Mouse (Mus musculus): ENCODE results near the gene Tyk2. TPM values are rescaled to one million over a fixed set of nuclear protein-coding genes. Genes with fewer than 3 reads are reported as not detected.

The Tyk2 gene
- polyA plus RNA-seq, 1 experiment = 51.1 TPM

DNA sequence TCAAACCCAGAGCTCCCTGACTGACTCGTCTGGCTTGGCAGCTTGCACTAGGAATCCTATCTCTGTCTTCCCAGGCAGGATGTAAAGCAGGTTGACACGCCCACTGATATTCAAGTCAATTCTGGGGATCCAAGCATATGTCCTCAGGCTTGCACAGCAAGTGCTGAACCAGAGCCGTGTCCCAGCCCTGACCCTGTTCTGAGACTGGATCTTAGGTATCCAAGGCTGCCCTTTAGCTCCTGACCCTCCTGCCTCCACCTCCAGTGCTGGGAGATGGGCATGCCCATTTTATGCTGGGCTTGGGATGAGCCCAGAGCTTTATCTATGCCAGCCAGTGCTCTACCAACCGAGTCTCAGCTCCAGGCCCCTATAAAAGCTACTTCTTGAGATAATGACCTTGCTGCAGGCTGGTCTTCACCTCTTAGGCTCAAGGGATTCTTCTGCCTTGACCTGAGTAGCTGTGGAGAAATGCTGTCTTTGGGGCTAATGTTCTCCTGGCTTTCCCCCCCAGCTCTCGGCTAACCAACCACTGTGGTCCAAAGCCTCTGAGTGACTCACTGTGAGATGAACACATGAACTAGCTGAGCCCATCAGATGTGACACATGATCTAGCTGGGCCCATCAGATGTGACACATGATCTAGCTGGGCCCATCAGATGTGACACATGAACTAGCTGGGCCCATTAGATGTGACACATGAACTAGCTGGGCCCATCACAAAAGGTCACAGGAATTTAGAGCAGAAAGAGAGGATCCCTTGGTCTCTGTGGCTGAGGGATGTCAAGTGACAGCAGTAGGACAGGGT, 25.1 kb downstream of the Tyk2 start:
- H3K27me3 ChIP-seq (ENCODE audit: control insufficient read depth, insufficient read depth, low read length) = no peaks in the 10 kb centered on the region
- no peak overlapping the region for H3K4me3 ChIP-seq (ENCODE audit: control insufficient read depth, insufficient read depth, low read length)
- DNase-seq = no peak
- H3K36me3 ChIP-seq (ENCODE audit: control insufficient read depth, insufficient read depth, low read length) = no peaks in the 10 kb centered on the region
- no peaks in the 10 kb centered on the region for H3K4me1 ChIP-seq (replicated peaks; ENCODE audit: control insufficient read depth, insufficient read depth, low read length)
- 92% methylated on average over 5 of the region's 5 CpGs for WGBS
- H3K27ac ChIP-seq (ENCODE audit: control insufficient read depth, insufficient read depth, low read length) = no peak overlapping the region
- TF ChIP-seq CTCF (IDR thresholded peaks at IDR 0.05; ENCODE audit: borderline replicate concordance, control insufficient read depth, extremely low read depth, insufficient read depth, low read length, poor library complexity) (no peak), POLR2A (IDR thresholded peaks at IDR 0.05; ENCODE audit: control insufficient read depth, extremely low read depth, insufficient read depth, low read length, poor library complexity) (no peak)

- no peaks in the 10 kb centered on the region for H3K27me3 ChIP-seq (ENCODE audit: control insufficient read depth, insufficient read depth, low read length)
- H3K36me3 ChIP-seq (ENCODE audit: control insufficient read depth, insufficient read depth, low read length) = no peaks in the 10 kb centered on the region
- H3K4me1 ChIP-seq (replicated peaks; ENCODE audit: control insufficient read depth, insufficient read depth, low read length) = peaks cover 8% of the 10 kb centered on the region; the same call in 1 of the 2 replicates
- no peak overlapping the region for H3K27ac ChIP-seq (ENCODE audit: control insufficient read depth, insufficient read depth, low read length)
- no peak for TF ChIP-seq POLR2A (IDR thresholded peaks at IDR 0.05; ENCODE audit: control insufficient read depth, extremely low read depth, insufficient read depth, low read length, poor library complexity)
- no peak for TF ChIP-seq CTCF (IDR thresholded peaks at IDR 0.05; ENCODE audit: borderline replicate concordance, control insufficient read depth, extremely low read depth, insufficient read depth, low read length, poor library complexity)
- H3K4me3 ChIP-seq (ENCODE audit: control insufficient read depth, insufficient read depth, low read length) = no peak overlapping the region
- 98% methylated on average over 6 of the region's 6 CpGs for WGBS
- DNase-seq = no peak
These were observed 26.2 kb downstream of the Tyk2 start for GRCm38 (mm10) chr9:21104814-21105213.

- no peak overlapping the region for H3K27ac ChIP-seq (ENCODE audit: control insufficient read depth, insufficient read depth, low read length)
- H3K27me3 ChIP-seq (ENCODE audit: control insufficient read depth, insufficient read depth, low read length) = no peaks in the 10 kb centered on the region
- WGBS = 95% methylated on average over 2 of the region's 2 CpGs
- no peak for DNase-seq
- no peaks in the 10 kb centered on the region for H3K36me3 ChIP-seq (ENCODE audit: control insufficient read depth, insufficient read depth, low read length)
- H3K4me1 ChIP-seq (replicated peaks; ENCODE audit: control insufficient read depth, insufficient read depth, low read length) = peaks cover 8% of the 10 kb centered on the region; the same call in 1 of the 2 replicates
- H3K4me3 ChIP-seq (ENCODE audit: control insufficient read depth, insufficient read depth, low read length) = no peak overlapping the region
- TF ChIP-seq CTCF (IDR thresholded peaks at IDR 0.05; ENCODE audit: borderline replicate concordance, control insufficient read depth, extremely low read depth, insufficient read depth, low read length, poor library complexity) (no peak), POLR2A (IDR thresholded peaks at IDR 0.05; ENCODE audit: control insufficient read depth, extremely low read depth, insufficient read depth, low read length, poor library complexity) (no peak)
These were observed 29.0 kb downstream of the Tyk2 start for GRCm38 (mm10) chr9:21102076-21102475.

- DNase-seq = no peak
- TF ChIP-seq POLR2A (IDR thresholded peaks at IDR 0.05; ENCODE audit: control insufficient read depth, extremely low read depth, insufficient read depth, low read length, poor library complexity) (no peak), CTCF (IDR thresholded peaks at IDR 0.05; ENCODE audit: borderline replicate concordance, control insufficient read depth, extremely low read depth, insufficient read depth, low read length, poor library complexity) (no peak)
- H3K27me3 ChIP-seq (ENCODE audit: control insufficient read depth, insufficient read depth, low read length) = no peaks in the 10 kb centered on the region
- peaks cover 8% of the 10 kb centered on the region; the same call in 1 of the 2 replicates for H3K4me1 ChIP-seq (replicated peaks; ENCODE audit: control insufficient read depth, insufficient read depth, low read length)
- H3K4me3 ChIP-seq (ENCODE audit: control insufficient read depth, insufficient read depth, low read length) = no peak overlapping the region
- H3K36me3 ChIP-seq (ENCODE audit: control insufficient read depth, insufficient read depth, low read length) = no peaks in the 10 kb centered on the region
- no peak overlapping the region for H3K27ac ChIP-seq (ENCODE audit: control insufficient read depth, insufficient read depth, low read length)
- WGBS = 20% methylated on average over 15 of the region's 15 CpGs
These were observed 30.4 kb downstream of the Tyk2 start for GRCm38 (mm10) chr9:21100447-21101161.

GRCm38 (mm10) chr9:21097793-21098192, 33.2 kb downstream of the Tyk2 start:
- no peak for DNase-seq
- no peaks in the 10 kb centered on the region for H3K36me3 ChIP-seq (ENCODE audit: control insufficient read depth, insufficient read depth, low read length)
- no peaks in the 10 kb centered on the region for H3K27me3 ChIP-seq (ENCODE audit: control insufficient read depth, insufficient read depth, low read length)
- 81% methylated on average over 8 of the region's 8 CpGs for WGBS
- peaks cover 8% of the 10 kb centered on the region; the same call in 1 of the 2 replicates for H3K4me1 ChIP-seq (replicated peaks; ENCODE audit: control insufficient read depth, insufficient read depth, low read length)
- TF ChIP-seq CTCF (IDR thresholded peaks at IDR 0.05; ENCODE audit: borderline replicate concordance, control insufficient read depth, extremely low read depth, insufficient read depth, low read length, poor library complexity) = no peak
- no peak for TF ChIP-seq POLR2A (IDR thresholded peaks at IDR 0.05; ENCODE audit: control insufficient read depth, extremely low read depth, insufficient read depth, low read length, poor library complexity)
- H3K4me3 ChIP-seq (ENCODE audit: control insufficient read depth, insufficient read depth, low read length) = no peak overlapping the region
- no peak overlapping the region for H3K27ac ChIP-seq (ENCODE audit: control insufficient read depth, insufficient read depth, low read length)

GRCm38 (mm10) chr9:21095958-21096357, 35.1 kb downstream of the Tyk2 start:
- Histone ChIP-seq H3K27ac (ENCODE audit: control insufficient read depth, insufficient read depth, low read length) (no peak overlapping the region), H3K36me3 (ENCODE audit: control insufficient read depth, insufficient read depth, low read length) (no peaks in the 10 kb centered on the region), H3K4me3 (ENCODE audit: control insufficient read depth, insufficient read depth, low read length) (no peak overlapping the region), H3K27me3 (ENCODE audit: control insufficient read depth, insufficient read depth, low read length) (no peaks in the 10 kb centered on the region), H3K4me1 (replicated peaks; ENCODE audit: control insufficient read depth, insufficient read depth, low read length) (peaks cover 12% of the 10 kb centered on the region)
- DNase-seq = no peak
- 98% methylated on average over 4 of the region's 4 CpGs for WGBS
- TF ChIP-seq POLR2A (IDR thresholded peaks at IDR 0.05; ENCODE audit: control insufficient read depth, extremely low read depth, insufficient read depth, low read length, poor library complexity) = no peak
- TF ChIP-seq CTCF (IDR thresholded peaks at IDR 0.05; ENCODE audit: borderline replicate concordance, control insufficient read depth, extremely low read depth, insufficient read depth, low read length, poor library complexity) = no peak
